Mouse (Mus musculus) kidney, adult 2 months (tissue): Measurements from ENCODE around the gene Tdrkh. TPM values are rescaled to one million over a fixed set of nuclear protein-coding genes. Genes with fewer than 3 reads are reported as not detected.

Experiments used
- DNase-seq: peaks from one replicate; pipeline ENCODE4 v3.0.0; 2021
- H3K27ac ChIP-seq: fragments of 200-500 bp; 2 replicates; pipeline ENCODE4 v1.5.1; 2012; ENCODE audit warnings: low read depth, low read length, control low read depth, inconsistent platforms; ENCODE audit not compliant: insufficient read depth
- H3K27me3 ChIP-seq: fragments of 200-500 bp; replicated peaks from 2 replicates; pipeline ENCODE4 v1.6.1; 2012; ENCODE audit warnings: mild to moderate bottlenecking, moderate library complexity, low read length, inconsistent platforms; ENCODE audit not compliant: control insufficient read depth, insufficient read depth
- H3K36me3 ChIP-seq: fragments of 200-500 bp; 2 replicates; pipeline ENCODE4 v1.6.1; 2012; ENCODE audit warnings: mild to moderate bottlenecking, moderate library complexity, low read length, inconsistent platforms; ENCODE audit not compliant: control insufficient read depth, insufficient read depth
- H3K4me1 ChIP-seq: fragments of 200-500 bp; 2 replicates; pipeline ENCODE4 v1.6.1; 2011; ENCODE audit warnings: low read length; ENCODE audit not compliant: control insufficient read depth, insufficient read depth
- H3K4me3 ChIP-seq: fragments of 200-500 bp; 2 replicates; pipeline ENCODE4 v1.5.1; 2011; ENCODE audit warnings: mild to moderate bottlenecking, low read depth, low read length, control low read depth; ENCODE audit not compliant: insufficient read depth
- CTCF ChIP-seq: fragments of 200-500 bp; conservative IDR thresholded peaks from 2 replicates; pipeline ENCODE4 v1.5.1; 2011; ENCODE audit warnings: low read depth, mild to moderate bottlenecking, control low read depth, low read length, moderate library complexity, mixed read lengths; ENCODE audit not compliant: insufficient read depth, insufficient read length
- POLR2A ChIP-seq: fragments of 200-500 bp; IDR thresholded peaks from one replicate; pipeline ENCODE4 v1.6.1; 2011; ENCODE audit warnings: low read depth, low read length, control low read depth
- WGBS: fragments of 180-500 bp; shearing (Covaris S2); methylation state at CpG from one replicate; pipeline ENCODE4 v1.1.7; 2018; 5-methylcytosine and 5-hydroxymethylcytosine counted together
- polyA plus RNA-seq: library from polyadenylated mRNA; depleted of rRNA; stranded (reverse); fragments of >200 nt; gene quantifications from 2 replicates; pipeline ENCODE4 v1.2.3, GENCODE M21; 2012

The Tdrkh gene
- polyA plus RNA-seq, 1 experiment = 0.75 TPM

DNA sequence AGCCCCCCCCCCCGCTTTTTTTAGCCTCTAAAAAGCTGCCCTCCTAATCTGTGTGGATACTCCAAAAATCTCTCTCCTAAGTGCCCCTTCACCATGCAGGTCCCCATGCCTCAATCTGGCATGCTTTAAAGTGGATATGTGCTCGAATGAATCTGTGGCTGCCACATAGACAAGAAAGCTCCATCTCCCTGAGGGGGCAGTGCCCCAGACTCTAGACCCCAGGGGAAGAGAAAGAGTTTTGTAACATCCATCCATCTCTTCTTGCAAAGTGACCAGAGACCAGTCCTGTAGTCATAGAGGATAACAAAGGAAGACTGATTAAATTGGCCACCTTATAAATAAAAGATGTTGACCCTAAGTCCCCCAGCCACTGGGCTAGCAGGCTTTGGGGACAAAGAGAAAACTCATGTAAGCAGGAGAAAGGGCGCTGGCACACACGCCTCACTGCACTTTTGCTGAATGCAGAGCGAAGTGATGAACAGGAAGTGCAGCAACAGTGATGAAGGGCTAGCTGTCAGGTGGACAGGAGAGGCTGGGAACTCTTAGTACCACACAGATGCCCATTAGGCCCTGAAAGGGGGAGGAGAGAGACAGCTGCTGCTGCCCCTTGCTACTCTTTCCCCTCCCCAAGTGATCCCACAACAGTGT lies 13.3 kb upstream of the Tdrkh start:
- H3K27ac ChIP-seq = no peak overlapping the region
- H3K4me3 ChIP-seq = no peak overlapping the region
- 47% methylated on average over 5 of the region's 5 CpGs for WGBS
- H3K4me1 ChIP-seq = no peaks in the 10 kb centered on the region; the same call in 1 of the 2 replicates
- H3K27me3 ChIP-seq = no peaks in the 10 kb centered on the region
- TF ChIP-seq CTCF = no peak
- TF ChIP-seq POLR2A = no peak
- H3K36me3 ChIP-seq = no peaks in the 10 kb centered on the region
- no peak for DNase-seq

DNA sequence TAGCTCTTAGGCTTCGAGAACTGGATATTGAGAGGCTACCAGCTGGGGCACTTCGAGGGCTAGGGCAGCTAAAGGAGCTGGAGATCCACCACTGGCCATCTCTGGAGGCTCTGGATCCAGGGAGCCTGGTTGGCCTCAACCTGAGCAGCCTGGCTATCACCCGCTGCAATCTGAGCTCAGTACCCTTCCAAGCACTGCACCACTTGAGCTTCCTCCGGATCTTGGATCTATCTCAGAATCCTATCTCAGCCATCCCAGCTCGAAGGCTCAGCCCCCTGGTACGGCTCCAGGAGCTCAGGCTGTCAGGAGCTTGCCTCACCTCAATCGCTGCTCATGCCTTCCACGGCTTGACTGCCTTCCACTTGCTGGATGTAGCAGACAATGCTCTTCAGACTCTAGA lies 10.6 kb upstream of the Tdrkh start:
- TF ChIP-seq POLR2A (no peak), CTCF (no peak)
- Histone ChIP-seq H3K27ac (no peak overlapping the region), H3K27me3 (no peaks in the 10 kb centered on the region), H3K36me3 (no peaks in the 10 kb centered on the region), H3K4me3 (no peak overlapping the region), H3K4me1 (peaks cover 3% of the 10 kb centered on the region; the same call in 1 of the 2 replicates)
- DNase-seq = no peak
- 73% methylated on average over 8 of the region's 8 CpGs for WGBS

DNA sequence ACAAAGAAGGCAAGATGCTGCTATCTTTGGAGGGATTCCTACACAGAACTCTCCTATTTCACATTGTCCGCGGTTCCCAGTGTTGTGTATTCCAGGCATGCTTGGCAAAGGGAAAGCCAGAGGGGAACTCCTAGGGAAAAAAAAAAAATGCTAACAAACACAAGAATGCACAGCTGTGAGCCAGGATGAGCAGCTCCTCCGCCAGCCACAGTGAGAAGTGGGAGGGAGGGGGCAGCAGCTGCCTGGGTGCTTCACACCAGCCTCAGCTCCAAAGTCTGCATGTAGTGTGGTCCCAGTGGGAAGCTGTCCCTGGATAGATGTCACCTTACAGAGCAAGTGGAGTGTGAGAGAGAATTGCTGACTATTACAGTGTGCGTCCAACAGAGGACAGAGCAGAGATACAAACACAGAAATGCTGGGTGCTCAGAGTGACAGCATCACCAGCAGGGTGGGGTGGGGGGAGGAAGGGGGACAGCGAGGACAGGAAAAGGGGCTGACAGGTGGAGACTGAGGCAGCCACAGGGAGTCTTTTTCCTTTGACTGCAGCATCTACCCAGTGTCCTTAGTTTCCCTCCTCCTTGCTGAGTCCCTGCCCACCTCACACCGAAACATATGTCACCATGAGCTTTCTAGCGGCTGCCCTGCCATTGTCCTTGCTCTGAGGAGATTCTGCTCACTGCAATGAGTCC lies 8.6 kb upstream of the Tdrkh start:
- TF ChIP-seq CTCF (no peak), POLR2A (no peak)
- Histone ChIP-seq H3K4me3 (no peak overlapping the region), H3K4me1 (0 out of 2 replicates have a peak, but pooled peaks cover 3% of the 10 kb centered on the region), H3K36me3 (no peaks in the 10 kb centered on the region), H3K27me3 (no peaks in the 10 kb centered on the region), H3K27ac (no peak overlapping the region)
- WGBS = 32% methylated on average over 7 of the region's 7 CpGs
- DNase-seq = no peak

DNA sequence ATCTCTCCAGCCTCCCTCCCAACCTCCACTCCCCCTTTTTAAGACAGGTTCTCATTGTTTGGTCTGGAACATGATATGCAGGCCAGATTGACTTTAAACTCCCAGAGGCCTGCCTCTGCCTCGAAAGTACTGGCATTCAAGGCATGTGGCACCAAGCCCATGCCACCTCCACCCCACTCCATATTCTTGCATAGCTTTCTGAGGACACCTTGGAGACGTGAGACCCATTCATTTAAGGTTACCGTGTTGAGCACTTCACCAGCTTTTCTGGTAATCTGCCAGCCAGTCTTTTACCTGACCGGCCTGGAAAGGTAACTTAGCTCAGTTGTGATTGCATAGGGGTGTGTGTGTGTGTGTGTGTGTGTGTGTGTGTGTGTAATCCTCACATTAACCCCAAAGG lies 7.5 kb upstream of the Tdrkh start:
- H3K4me1 ChIP-seq = 0 out of 2 replicates have a peak, but pooled peaks cover 3% of the 10 kb centered on the region
- peak; percentile 40 for DNase-seq
- no peak overlapping the region for H3K4me3 ChIP-seq
- no peak overlapping the region for H3K27ac ChIP-seq
- no peaks in the 10 kb centered on the region for H3K36me3 ChIP-seq
- TF ChIP-seq POLR2A (no peak), CTCF (no peak)
- H3K27me3 ChIP-seq = no peaks in the 10 kb centered on the region
- WGBS = 32% methylated on average over 4 of the region's 4 CpGs

DNA sequence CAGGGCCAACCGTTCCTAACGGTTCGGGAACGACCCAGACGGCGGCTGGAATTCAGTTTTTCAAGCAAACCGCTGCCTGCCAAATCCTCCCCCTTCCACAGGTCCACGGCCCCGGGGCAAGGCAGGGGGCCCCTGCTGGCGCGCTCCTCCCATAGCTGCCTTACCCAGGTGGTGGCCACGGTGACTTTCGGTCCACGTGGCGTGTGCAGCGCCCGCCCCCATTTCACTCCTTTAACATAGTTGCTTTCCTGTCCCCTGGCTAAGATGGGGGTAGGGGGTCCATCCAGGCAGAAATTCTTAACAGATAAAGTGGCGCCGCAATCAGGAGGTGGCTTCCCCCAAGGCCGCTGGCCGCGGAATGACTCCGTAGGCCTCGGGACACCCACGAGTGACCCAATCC lies 543 bp upstream of the Tdrkh start:
- Histone ChIP-seq H3K4me1 (no peaks in the 10 kb centered on the region), H3K4me3 (peak overlapping the region; percentile 56), H3K27ac (no peak overlapping the region), H3K27me3 (no peaks in the 10 kb centered on the region; the same call in 1 of the 2 replicates), H3K36me3 (no peaks in the 10 kb centered on the region)
- DNase-seq = no peak
- whole genome bisulfite sequencing = 4% methylated on average over 25 of the region's 25 CpGs
- TF ChIP-seq CTCF (no peak), POLR2A (no peak)

DNA sequence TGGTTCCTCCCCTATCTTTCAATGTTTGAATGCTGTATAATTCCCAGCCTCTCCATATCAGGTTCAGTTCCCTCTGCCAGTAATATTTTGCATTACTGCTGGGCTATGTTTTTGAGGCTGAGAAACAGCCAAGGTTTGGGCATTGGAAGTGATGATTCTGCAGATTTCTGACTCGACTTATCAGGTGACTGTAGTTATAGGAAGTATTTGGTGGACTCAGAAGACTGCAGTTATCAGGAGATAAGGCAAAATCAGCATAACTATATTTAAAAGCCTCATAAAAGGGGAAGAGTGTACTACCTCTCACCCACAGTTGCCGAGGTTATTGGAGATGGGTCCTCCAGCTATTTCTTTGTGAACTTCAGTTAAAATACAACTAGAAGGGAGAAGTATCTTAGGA lies 17.9 kb downstream of the Tdrkh start:
- TF ChIP-seq POLR2A (no peak), CTCF (no peak)
- Histone ChIP-seq H3K27me3 (no peaks in the 10 kb centered on the region), H3K27ac (no peak overlapping the region), H3K36me3 (no peaks in the 10 kb centered on the region), H3K4me3 (no peak overlapping the region), H3K4me1 (peaks cover 7% of the 10 kb centered on the region; the same call in 1 of the 2 replicates)
- no peak for DNase-seq
- WGBS = 68% methylated on average over 2 of the region's 2 CpGs

DNA sequence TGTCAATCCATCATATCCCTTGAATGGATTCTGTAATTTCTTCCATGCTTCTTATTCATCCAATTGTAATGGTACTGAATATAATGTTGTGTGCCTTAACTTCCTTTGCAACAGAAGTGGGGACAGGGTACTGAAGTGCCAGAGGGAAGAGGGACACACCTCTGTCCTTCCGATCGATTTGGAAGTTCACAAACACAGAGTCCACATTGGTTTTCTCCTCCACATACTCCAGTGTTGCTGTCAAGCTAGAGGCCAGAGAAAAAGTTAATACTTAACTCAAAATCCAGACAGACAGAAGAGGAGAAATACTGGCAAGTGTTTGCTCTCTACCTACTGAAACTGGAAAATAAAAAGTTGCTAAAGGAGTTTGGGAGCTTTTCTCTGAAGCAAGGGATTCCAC lies 21.2 kb downstream of the Tdrkh start:
- Histone ChIP-seq H3K4me1 (peaks cover 7% of the 10 kb centered on the region; the same call in 1 of the 2 replicates), H3K4me3 (no peak overlapping the region), H3K36me3 (no peaks in the 10 kb centered on the region), H3K27ac (peak overlapping the region; percentile 10; the same call in 1 of the 2 replicates), H3K27me3 (no peaks in the 10 kb centered on the region)
- no peak for TF ChIP-seq POLR2A
- no peak for TF ChIP-seq CTCF
- 35% methylated on average over 2 of the region's 2 CpGs for WGBS
- peak; percentile 49 for DNase-seq
